Mouse (Mus musculus): ENCODE measurements at regions not wholly inside any gene's neighbourhood (a gene's known extent, or its start where the extent isn't known, plus 50 kb on each side); places are given as distances from the start of the nearest gene placed in this dataset.

GRCm38 (mm10) chr5:102287131-102287530, 194.1 kb upstream of the Arhgap24 start:
- Histone ChIP-seq H3K4me2 (replicated peaks; ENCODE audit: low read depth) (no peak overlapping the region), H3K9me3 (ENCODE audit: control insufficient read depth, low read length) (no peaks in the 10 kb centered on the region), H3K36me3 (ENCODE audit: control insufficient read depth, insufficient read depth, low read length) (no peaks in the 10 kb centered on the region), H3K4me1 (replicated peaks; ENCODE audit: control insufficient read depth, insufficient read depth) (no peaks in the 10 kb centered on the region), H3K27ac (replicated peaks) (no peak overlapping the region), H3K27me3 (ENCODE audit: control insufficient read depth, insufficient read depth, low read length) (no peaks in the 10 kb centered on the region), H3K9ac (ENCODE audit: low read length) (no peak overlapping the region), H3K4me3 (ENCODE audit: low read depth, low read length) (no peak overlapping the region)
- DNase-seq (ENCODE audit: low spot score) (no peak), ATAC-seq (ENCODE audit: low FRiP score, low TSS enrichment) (no peak)
- no peak for TF ChIP-seq CTCF (IDR thresholded peaks at IDR 0.05; ENCODE audit: low read depth)
- TF ChIP-seq EP300 (optimal IDR thresholded peaks at IDR 0.05): no peak
- 39% methylated on average over 4 of the region's 4 CpGs for WGBS

DNA sequence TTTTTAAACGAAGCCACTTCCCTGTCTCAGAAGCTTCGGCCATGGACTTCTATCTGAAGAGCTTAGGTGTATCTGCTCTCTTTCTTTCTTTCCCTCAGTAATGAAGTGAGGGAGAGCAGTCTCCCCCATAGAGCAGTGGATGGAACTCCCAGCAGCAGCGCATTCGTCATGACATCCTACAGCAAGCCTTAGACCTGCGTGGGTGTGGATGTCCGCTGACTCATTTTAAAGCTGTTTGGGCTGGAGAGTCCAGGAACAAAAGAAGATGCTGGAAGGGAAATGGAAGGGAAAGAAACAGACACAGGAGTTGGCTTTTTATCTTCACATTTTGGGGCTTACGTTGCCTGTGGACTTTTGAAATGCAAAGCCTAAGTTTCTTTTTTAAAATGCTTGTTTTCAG, 190.3 kb upstream of the Arhgap24 start:
- Histone ChIP-seq H3K4me2 (replicated peaks; ENCODE audit: low read depth) (no peak overlapping the region), H3K27me3 (ENCODE audit: control insufficient read depth, insufficient read depth, low read length) (no peaks in the 10 kb centered on the region), H3K36me3 (ENCODE audit: control insufficient read depth, insufficient read depth, low read length) (no peaks in the 10 kb centered on the region), H3K4me1 (replicated peaks; ENCODE audit: control insufficient read depth, insufficient read depth) (no peaks in the 10 kb centered on the region), H3K9ac (ENCODE audit: low read length) (no peak overlapping the region), H3K27ac (replicated peaks) (no peak overlapping the region), H3K9me3 (ENCODE audit: control insufficient read depth, low read length) (no peaks in the 10 kb centered on the region), H3K4me3 (ENCODE audit: low read depth, low read length) (no peak overlapping the region)
- TF ChIP-seq EP300 (optimal IDR thresholded peaks at IDR 0.05) (no peak), CTCF (IDR thresholded peaks at IDR 0.05; ENCODE audit: low read depth) (no peak)
- WGBS: 77% methylated on average over 7 of the region's 7 CpGs
- ATAC-seq (ENCODE audit: low FRiP score, low TSS enrichment): no peak
- DNase-seq (ENCODE audit: low spot score): no peak

- H3K9ac ChIP-seq (ENCODE audit: low read length): no peak overlapping the region
- no peak for DNase-seq (ENCODE audit: low spot score)
- ATAC-seq (ENCODE audit: low FRiP score, low TSS enrichment): no peak
- no peak overlapping the region for H3K27ac ChIP-seq (replicated peaks)
- no peak overlapping the region for H3K4me3 ChIP-seq (ENCODE audit: low read depth, low read length)
- WGBS: 85% methylated on average over 5 of the region's 5 CpGs
- H3K36me3 ChIP-seq (ENCODE audit: control insufficient read depth, insufficient read depth, low read length): no peaks in the 10 kb centered on the region
- TF ChIP-seq CTCF (IDR thresholded peaks at IDR 0.05; ENCODE audit: low read depth): no peak
- TF ChIP-seq EP300 (optimal IDR thresholded peaks at IDR 0.05): no peak
- H3K27me3 ChIP-seq (ENCODE audit: control insufficient read depth, insufficient read depth, low read length): no peaks in the 10 kb centered on the region
- H3K4me1 ChIP-seq (replicated peaks; ENCODE audit: control insufficient read depth, insufficient read depth): no peaks in the 10 kb centered on the region
- H3K9me3 ChIP-seq (ENCODE audit: control insufficient read depth, low read length): no peaks in the 10 kb centered on the region
- H3K4me2 ChIP-seq (replicated peaks; ENCODE audit: low read depth): no peak overlapping the region
These were observed 185.6 kb upstream of the Arhgap24 start for GRCm38 (mm10) chr5:102295564-102295963.

- no peak for TF ChIP-seq CTCF (IDR thresholded peaks at IDR 0.05; ENCODE audit: low read depth)
- TF ChIP-seq EP300 (optimal IDR thresholded peaks at IDR 0.05): no peak
- no peak overlapping the region for H3K27ac ChIP-seq (replicated peaks)
- H3K27me3 ChIP-seq (ENCODE audit: control insufficient read depth, insufficient read depth, low read length): no peaks in the 10 kb centered on the region
- no peak overlapping the region for H3K9ac ChIP-seq (ENCODE audit: low read length)
- H3K4me1 ChIP-seq (replicated peaks; ENCODE audit: control insufficient read depth, insufficient read depth): no peaks in the 10 kb centered on the region
- H3K9me3 ChIP-seq (ENCODE audit: control insufficient read depth, low read length): no peaks in the 10 kb centered on the region
- DNase-seq (ENCODE audit: low spot score): no peak
- H3K4me2 ChIP-seq (replicated peaks; ENCODE audit: low read depth): no peak overlapping the region
- no peak overlapping the region for H3K4me3 ChIP-seq (ENCODE audit: low read depth, low read length)
- ATAC-seq (ENCODE audit: low FRiP score, low TSS enrichment): no peak
- no peaks in the 10 kb centered on the region for H3K36me3 ChIP-seq (ENCODE audit: control insufficient read depth, insufficient read depth, low read length)
These were observed 174.9 kb upstream of the Arhgap24 start for GRCm38 (mm10) chr5:102306309-102306708.

- H3K9me3 ChIP-seq (ENCODE audit: control insufficient read depth, low read length): no peaks in the 10 kb centered on the region
- H3K4me2 ChIP-seq (replicated peaks; ENCODE audit: low read depth): no peak overlapping the region
- H3K27ac ChIP-seq (replicated peaks): no peak overlapping the region
- H3K27me3 ChIP-seq (ENCODE audit: control insufficient read depth, insufficient read depth, low read length): no peaks in the 10 kb centered on the region
- H3K4me1 ChIP-seq (replicated peaks; ENCODE audit: control insufficient read depth, insufficient read depth): no peaks in the 10 kb centered on the region
- H3K4me3 ChIP-seq (ENCODE audit: low read depth, low read length): no peak overlapping the region
- WGBS: 76% methylated on average over 3 of the region's 3 CpGs
- TF ChIP-seq EP300 (optimal IDR thresholded peaks at IDR 0.05): no peak
- TF ChIP-seq CTCF (IDR thresholded peaks at IDR 0.05; ENCODE audit: low read depth): no peak
- DNase-seq (ENCODE audit: low spot score) (no peak), ATAC-seq (ENCODE audit: low FRiP score, low TSS enrichment) (no peak)
- no peak overlapping the region for H3K9ac ChIP-seq (ENCODE audit: low read length)
- no peaks in the 10 kb centered on the region for H3K36me3 ChIP-seq (ENCODE audit: control insufficient read depth, insufficient read depth, low read length)
These were observed 174.5 kb upstream of the Arhgap24 start for GRCm38 (mm10) chr5:102306718-102307117.

GRCm38 (mm10) chr5:102311570-102311969, 169.6 kb upstream of the Arhgap24 start:
- Histone ChIP-seq H3K36me3 (ENCODE audit: control insufficient read depth, insufficient read depth, low read length) (no peaks in the 10 kb centered on the region), H3K9me3 (ENCODE audit: control insufficient read depth, low read length) (no peaks in the 10 kb centered on the region), H3K4me1 (replicated peaks; ENCODE audit: control insufficient read depth, insufficient read depth) (no peaks in the 10 kb centered on the region), H3K9ac (ENCODE audit: low read length) (no peak overlapping the region), H3K27ac (replicated peaks) (no peak overlapping the region), H3K4me3 (ENCODE audit: low read depth, low read length) (no peak overlapping the region), H3K27me3 (ENCODE audit: control insufficient read depth, insufficient read depth, low read length) (no peaks in the 10 kb centered on the region), H3K4me2 (replicated peaks; ENCODE audit: low read depth) (no peak overlapping the region)
- DNase-seq (ENCODE audit: low spot score) (no peak), ATAC-seq (ENCODE audit: low FRiP score, low TSS enrichment) (no peak)
- TF ChIP-seq EP300 (optimal IDR thresholded peaks at IDR 0.05): no peak
- TF ChIP-seq CTCF (IDR thresholded peaks at IDR 0.05; ENCODE audit: low read depth): no peak
